Mouse (Mus musculus) forebrain, embryonic 16.5 days (tissue): ENCODE measurements around the gene Atp13a3. TPM values are rescaled to one million over a fixed set of nuclear protein-coding genes. Genes with fewer than 3 reads are reported as not detected.

Source experiments
- ATAC-seq: fragments of 200-750 bp; cut with Nextera tagmentation; 2 replicates; pipeline ENCODE4 v1.8.0; 2017; ENCODE audit warnings: mild to moderate bottlenecking, moderate library complexity
- H3K27ac ChIP-seq: fragments of 300-500 bp; sonication (generic); 2 replicates; pipeline ENCODE4 v1.5.1; 2014; ENCODE audit warnings: low read length, control low read depth
- H3K27me3 ChIP-seq: fragments of 300-500 bp; sonication (generic); replicated peaks from 2 replicates; pipeline ENCODE4 v1.6.1; 2014; ENCODE audit warnings: low read length; ENCODE audit not compliant: control insufficient read depth, insufficient read depth
- H3K36me3 ChIP-seq: fragments of 300-500 bp; sonication (generic); 2 replicates; pipeline ENCODE4 v1.6.1; 2014; ENCODE audit not compliant: control insufficient read depth, insufficient read depth
- H3K4me1 ChIP-seq: fragments of 300-500 bp; sonication (generic); replicated peaks from 2 replicates; pipeline ENCODE4 v1.6.1; 2014; ENCODE audit warnings: low read length; ENCODE audit not compliant: control insufficient read depth, insufficient read depth
- H3K4me2 ChIP-seq: fragments of 300-500 bp; sonication (generic); 2 replicates; pipeline ENCODE4 v1.6.1; 2014; ENCODE audit warnings: mild to moderate bottlenecking, low read length, control low read depth
- H3K4me3 ChIP-seq: fragments of 300-500 bp; sonication (generic); replicated peaks from 2 replicates; pipeline ENCODE4 v1.5.1; 2014; ENCODE audit warnings: mild to moderate bottlenecking, low read length, control low read depth
- H3K9ac ChIP-seq: fragments of 300-500 bp; sonication (generic); replicated peaks from 2 replicates; pipeline ENCODE4 v1.6.1; 2014; ENCODE audit warnings: low read depth, low read length, control low read depth
- H3K9me3 ChIP-seq: fragments of 300-500 bp; sonication (generic); 2 replicates; pipeline ENCODE4 v1.6.1; 2016; ENCODE audit warnings: low read length; ENCODE audit not compliant: control insufficient read depth
- whole genome bisulfite sequencing: fragments of 180-500 bp; shearing (Covaris S2); extraction: QIAGEN DNeasy Blood & Tissue Kit; methylation state at CpG from one replicate; pipeline ENCODE4 v1.1.7; 2014; 5-methylcytosine and 5-hydroxymethylcytosine counted together
- polyA plus RNA-seq: library from polyadenylated mRNA; unstranded; fragments of >200 nt; fragmentation: Nextera tagmentation; extraction: Ambion mirVana; gene quantifications from 2 replicates; pipeline ENCODE4 v1.2.1, GENCODE M21; 2015

Gene Atp13a3
- polyA plus RNA-seq, 1 experiment from 2014 or later, result 9.6 TPM

GRCm38 (mm10) chr16:30395136-30395535 is 10.6 kb downstream of the Atp13a3 start:
- no peak for ATAC-seq
- WGBS, result 82% methylated on average over 2 of the region's 2 CpGs

GRCm38 (mm10) chr16:30390650-30391340 is 15.0 kb downstream of the Atp13a3 start:
- no peak overlapping the region for H3K27ac ChIP-seq
- no peak overlapping the region for H3K4me3 ChIP-seq
- no peak for ATAC-seq
- H3K36me3 ChIP-seq, result no peaks in the 10 kb centered on the region
- 92% methylated on average over 5 of the region's 5 CpGs for WGBS
- no peak overlapping the region for H3K9ac ChIP-seq
- H3K27me3 ChIP-seq, result no peaks in the 10 kb centered on the region
- H3K9me3 ChIP-seq, result 0 out of 2 replicates have a peak, but pooled peaks cover 2% of the 10 kb centered on the region
- H3K4me2 ChIP-seq, result no peak overlapping the region
- peaks cover 18% of the 10 kb centered on the region for H3K4me1 ChIP-seq

More at GRCm38 (mm10) chr16:30395136-30395535, 10.6 kb downstream of the Atp13a3 start:
- Histone ChIP-seq H3K9me3 (0 out of 2 replicates have a peak, but pooled peaks cover 2% of the 10 kb centered on the region), H3K4me1 (no peaks in the 10 kb centered on the region), H3K9ac (no peak overlapping the region), H3K36me3 (no peaks in the 10 kb centered on the region), H3K27me3 (no peaks in the 10 kb centered on the region), H3K4me2 (no peak overlapping the region), H3K27ac (no peak overlapping the region), H3K4me3 (no peak overlapping the region)

GRCm38 (mm10) chr16:30389831-30390649 is 15.7 kb downstream of the Atp13a3 start:
- Histone ChIP-seq H3K4me3 (no peak overlapping the region), H3K36me3 (no peaks in the 10 kb centered on the region), H3K27ac (no peak overlapping the region), H3K4me2 (peak overlapping the region; percentile 93), H3K27me3 (no peaks in the 10 kb centered on the region), H3K9ac (no peak overlapping the region; the same call in 1 of the 2 replicates), H3K4me1 (peaks cover 18% of the 10 kb centered on the region), H3K9me3 (0 out of 2 replicates have a peak, but pooled peaks cover 2% of the 10 kb centered on the region)
- WGBS, result 78% methylated on average over 9 of the region's 9 CpGs
- ATAC-seq, result no peak

GRCm38 (mm10) chr16:30389210-30389684 is 16.5 kb downstream of the Atp13a3 start:
- 5% methylated on average over 17 of the region's 17 CpGs for WGBS
- Histone ChIP-seq H3K36me3 (no peaks in the 10 kb centered on the region), H3K9ac (peak overlapping the region; percentile 93), H3K27me3 (no peaks in the 10 kb centered on the region), H3K27ac (peak overlapping the region; percentile 75), H3K4me1 (peaks cover 18% of the 10 kb centered on the region), H3K4me3 (peak overlapping the region; percentile 91), H3K4me2 (peak overlapping the region; percentile 93), H3K9me3 (0 out of 2 replicates have a peak, but pooled peaks cover 2% of the 10 kb centered on the region)
- peak; percentile 8 for ATAC-seq

GRCm38 (mm10) chr16:30388522-30389209 is 17.1 kb downstream of the Atp13a3 start:
- H3K4me1 ChIP-seq, result peaks cover 18% of the 10 kb centered on the region
- H3K9me3 ChIP-seq, result 0 out of 2 replicates have a peak, but pooled peaks cover 2% of the 10 kb centered on the region
- ATAC-seq, result peak; percentile 95
- H3K4me3 ChIP-seq, result peak overlapping the region; percentile 91
- H3K36me3 ChIP-seq, result no peaks in the 10 kb centered on the region
- H3K4me2 ChIP-seq, result peak overlapping the region; percentile 93
- WGBS, result 0% methylated on average over 52 of the region's 76 CpGs
- peak overlapping the region; percentile 93 for H3K9ac ChIP-seq
- H3K27me3 ChIP-seq, result no peaks in the 10 kb centered on the region
- H3K27ac ChIP-seq, result peak overlapping the region; percentile 75

GRCm38 (mm10) chr16:30387871-30388460 is 17.8 kb downstream of the Atp13a3 start:
- no peaks in the 10 kb centered on the region for H3K27me3 ChIP-seq
- peak overlapping the region; percentile 82 for H3K4me2 ChIP-seq
- peaks cover 18% of the 10 kb centered on the region for H3K4me1 ChIP-seq
- H3K9ac ChIP-seq, result peak overlapping the region; percentile 93
- peak; percentile 56 for ATAC-seq
- under 1% methylated on average over 49 of the region's 49 CpGs for WGBS
- H3K4me3 ChIP-seq, result peak overlapping the region; percentile 91
- H3K27ac ChIP-seq, result peak overlapping the region; percentile 63; the same call in 1 of the 2 replicates
- H3K9me3 ChIP-seq, result 0 out of 2 replicates have a peak, but pooled peaks cover 1% of the 10 kb centered on the region
- no peaks in the 10 kb centered on the region for H3K36me3 ChIP-seq

- Histone ChIP-seq H3K36me3 (no peaks in the 10 kb centered on the region), H3K4me3 (no peak overlapping the region), H3K27ac (no peak overlapping the region), H3K27me3 (no peaks in the 10 kb centered on the region), H3K4me1 (peaks cover 18% of the 10 kb centered on the region), H3K4me2 (peak overlapping the region; percentile 82; the same call in 1 of the 2 replicates), H3K9ac (no peak overlapping the region), H3K9me3 (no peaks in the 10 kb centered on the region)
- ATAC-seq, result no peak
- WGBS, result 66% methylated on average over 8 of the region's 8 CpGs
These were observed 18.8 kb downstream of the Atp13a3 start for GRCm38 (mm10) chr16:30386911-30387439.

- no peak overlapping the region for H3K9ac ChIP-seq
- H3K9me3 ChIP-seq, result no peaks in the 10 kb centered on the region
- peaks cover 18% of the 10 kb centered on the region for H3K4me1 ChIP-seq
- no peak overlapping the region for H3K4me2 ChIP-seq
- no peaks in the 10 kb centered on the region for H3K27me3 ChIP-seq
- no peaks in the 10 kb centered on the region for H3K36me3 ChIP-seq
- H3K4me3 ChIP-seq, result no peak overlapping the region
- no peak overlapping the region for H3K27ac ChIP-seq
- ATAC-seq, result no peak
- 93% methylated on average over 1 of the region's 1 CpGs for WGBS
These were observed 20.2 kb downstream of the Atp13a3 start for GRCm38 (mm10) chr16:30385531-30385930.
